Mouse (Mus musculus) spleen, adult 2 months (tissue): ENCODE data around the gene Rasgef1c. TPM values are rescaled to one million over a fixed set of nuclear protein-coding genes. Genes with fewer than 3 reads are reported as not detected.
A peak's percentile ranks its signal among the peaks of the same experiment; 100 is the strongest.

ENCODE experiments used
- DNase-seq, 2 experiments: peaks; one replicate each; pipeline versions ENCODE4 v3.0.0 to v3.0.0-alpha.2; 2012 to 2021; ENCODE audit warnings: low spot score in 2 of 2, low read depth in 1 of 2
- H3K27ac ChIP-seq: fragments of 200-500 bp; 2 replicates; pipeline ENCODE4 v1.5.1; 2012; ENCODE audit warnings: low read length, inconsistent platforms; ENCODE audit not compliant: insufficient read depth
- H3K27me3 ChIP-seq: fragments of 200-500 bp; 2 replicates; pipeline ENCODE4 v1.6.1; 2012; ENCODE audit warnings: mild to moderate bottlenecking, moderate library complexity, low read length, inconsistent platforms; ENCODE audit not compliant: control insufficient read depth, insufficient read depth
- H3K36me3 ChIP-seq: fragments of 200-500 bp; 2 replicates; pipeline ENCODE4 v1.6.1; 2012; ENCODE audit warnings: mild to moderate bottlenecking, low read length, inconsistent platforms; ENCODE audit not compliant: control insufficient read depth, insufficient read depth
- H3K4me1 ChIP-seq: fragments of 200-500 bp; 2 replicates; pipeline ENCODE4 v1.6.1; 2011; ENCODE audit warnings: inconsistent platforms; ENCODE audit not compliant: control insufficient read depth, insufficient read depth, insufficient read length
- H3K4me3 ChIP-seq: fragments of 200-500 bp; 2 replicates; pipeline ENCODE4 v1.5.1; 2011; ENCODE audit warnings: mild to moderate bottlenecking, inconsistent platforms; ENCODE audit not compliant: insufficient read depth, insufficient read length; ENCODE audit errors: extremely low read depth
- CTCF ChIP-seq: fragments of 200-500 bp; IDR thresholded peaks from 2 replicates; pipeline ENCODE4 v1.5.1; 2011; ENCODE audit warnings: mild to moderate bottlenecking, inconsistent platforms; ENCODE audit not compliant: insufficient read depth, insufficient read length, insufficient replicate concordance; ENCODE audit errors: extremely low read depth
- POLR2A ChIP-seq: fragments of 200-500 bp; IDR thresholded peaks from 2 replicates; pipeline ENCODE4 v1.6.1; 2011; ENCODE audit warnings: low read depth, low read length, inconsistent platforms
- WGBS: fragments of 180-500 bp; shearing (Covaris S2); methylation state at CpG from one replicate; pipeline ENCODE4 v1.1.7; 2018; 5-methylcytosine and 5-hydroxymethylcytosine counted together
- polyA plus RNA-seq: library from polyadenylated mRNA; depleted of rRNA; stranded (reverse); fragments of >200 nt; gene quantifications from 2 replicates; pipeline ENCODE4 v1.2.3, GENCODE M21; 2012

Rasgef1c gene
- polyA plus RNA-seq, 1 experiment = 0.25 TPM

- H3K27me3 ChIP-seq = no peaks in the 10 kb centered on the region
- DNase-seq = no peak
- TF ChIP-seq CTCF (no peak), POLR2A (no peak)
- peaks cover 27% of the 10 kb centered on the region for H3K4me1 ChIP-seq
- H3K4me3 ChIP-seq = no peak overlapping the region
- WGBS = 28% methylated on average over 4 of the region's 4 CpGs
- H3K27ac ChIP-seq = peak overlapping the region; percentile 66
- H3K36me3 ChIP-seq = no peaks in the 10 kb centered on the region
These were observed 81.2 kb downstream of the Rasgef1c start for GRCm38 (mm10) chr11:49982881-49983280.

- no peak for DNase-seq
- Histone ChIP-seq H3K27ac (peak overlapping the region; percentile 30), H3K4me1 (peaks cover 18% of the 10 kb centered on the region; the same call in 1 of the 2 replicates), H3K27me3 (no peaks in the 10 kb centered on the region), H3K36me3 (no peaks in the 10 kb centered on the region), H3K4me3 (no peak overlapping the region)
- TF ChIP-seq CTCF = no peak
- TF ChIP-seq POLR2A = no peak
- 44% methylated on average over 4 of the region's 4 CpGs for WGBS
These were observed 82.4 kb downstream of the Rasgef1c start for GRCm38 (mm10) chr11:49983875-49984552.

GRCm38 (mm10) chr11:49985009-49985408 is 83.4 kb downstream of the Rasgef1c start:
- Histone ChIP-seq H3K36me3 (no peaks in the 10 kb centered on the region), H3K27ac (no peak overlapping the region), H3K4me1 (peaks cover 17% of the 10 kb centered on the region; the same call in 1 of the 2 replicates), H3K27me3 (no peaks in the 10 kb centered on the region), H3K4me3 (no peak overlapping the region)
- WGBS = 79% methylated on average over 4 of the region's 4 CpGs
- DNase-seq = no peak
- TF ChIP-seq POLR2A (no peak), CTCF (no peak)

- H3K36me3 ChIP-seq = no peaks in the 10 kb centered on the region
- peak; percentile 56 for DNase-seq
- no peak overlapping the region for H3K4me3 ChIP-seq
- no peak for TF ChIP-seq POLR2A
- peak; percentile 73; the same call in 1 of the 2 replicates for TF ChIP-seq CTCF
- no peak overlapping the region for H3K27ac ChIP-seq
- peaks cover 17% of the 10 kb centered on the region; the same call in 1 of the 2 replicates for H3K4me1 ChIP-seq
- H3K27me3 ChIP-seq = no peaks in the 10 kb centered on the region
- WGBS = 29% methylated on average over 10 of the region's 10 CpGs
These were observed 84.8 kb downstream of the Rasgef1c start for GRCm38 (mm10) chr11:49986277-49987036.

GRCm38 (mm10) chr11:49994536-49994935 is 92.9 kb downstream of the Rasgef1c start:
- H3K4me1 ChIP-seq = peaks cover 9% of the 10 kb centered on the region; the same call in 1 of the 2 replicates
- no peak overlapping the region for H3K27ac ChIP-seq
- no peaks in the 10 kb centered on the region for H3K36me3 ChIP-seq
- WGBS = 20% methylated on average over 2 of the region's 2 CpGs
- H3K4me3 ChIP-seq = no peak overlapping the region
- no peaks in the 10 kb centered on the region for H3K27me3 ChIP-seq
- DNase-seq = no peak
- TF ChIP-seq POLR2A (no peak), CTCF (no peak)

- 54% methylated on average over 4 of the region's 4 CpGs for WGBS
- H3K4me1 ChIP-seq = peaks cover 9% of the 10 kb centered on the region; the same call in 1 of the 2 replicates
- no peak for DNase-seq
- no peak overlapping the region for H3K27ac ChIP-seq
- H3K27me3 ChIP-seq = no peaks in the 10 kb centered on the region
- H3K36me3 ChIP-seq = no peaks in the 10 kb centered on the region
- TF ChIP-seq POLR2A (no peak), CTCF (no peak)
- no peak overlapping the region for H3K4me3 ChIP-seq
These were observed 94.8 kb downstream of the Rasgef1c start for GRCm38 (mm10) chr11:49996398-49996797.
